Mouse (Mus musculus) gonadal fat pad, adult 2 months (tissue): ENCODE measurements around the gene Rhox2c. TPM values are rescaled to one million over a fixed set of nuclear protein-coding genes. Genes with fewer than 3 reads are reported as not detected.
"Not testable (repeated sequence)": the region's sequence is repeated elsewhere in the genome, so short reads cannot be mapped to it uniquely, and the experiment has no call there.

Experiments
- DNase-seq: peaks from one replicate; pipeline ENCODE4 v3.0.0-alpha.2; 2012; ENCODE audit warnings: low read depth
- polyA plus RNA-seq: library from polyadenylated mRNA; depleted of rRNA; stranded (reverse); fragments of >200 nt; gene quantifications from 2 replicates; pipeline ENCODE4 v1.2.3, GENCODE M21; 2012; rRNA removed

The Rhox2c gene
- not detected in 2 replicates for polyA plus RNA-seq

GRCm38 (mm10) chrX:37453380-37453779, at the start of gene Rhox2c:
TSS of gene Rhox2c (plus strand) at chrX:37453680.
- not testable (repeated sequence) for DNase-seq

DNA sequence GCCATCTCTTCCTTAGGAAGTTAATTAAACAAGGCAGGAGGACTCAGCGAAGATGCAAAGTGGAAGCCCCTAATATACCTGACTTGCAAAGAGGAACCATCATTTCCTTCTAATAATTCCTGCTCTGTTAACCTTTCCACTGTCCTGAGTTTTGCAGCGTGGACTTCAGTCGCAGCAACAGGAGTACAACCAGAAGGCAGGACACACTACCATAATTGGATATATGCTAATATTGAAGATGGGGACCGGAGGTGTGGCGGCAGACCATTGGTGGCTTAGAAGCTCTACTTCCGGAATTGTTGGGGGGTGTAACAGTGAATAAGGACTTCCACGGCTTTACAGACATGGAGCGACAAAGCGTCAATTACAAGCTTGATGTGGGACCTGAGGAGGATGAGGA, 41.7 kb upstream of the Rhox2c start, which contains the start of gene Rhox2b:
TSS of gene Rhox2b (plus strand) at position 301 of the 400 bp plus-strand sequence.
- not testable (repeated sequence) for DNase-seq

- not testable (repeated sequence) for DNase-seq
Observed at GRCm38 (mm10) chrX:37432194-37432593, 21.3 kb upstream of the Rhox2c start, which contains the start of gene Rhox4b. TSS of gene Rhox4b (plus strand) at chrX:37432494.

DNA sequence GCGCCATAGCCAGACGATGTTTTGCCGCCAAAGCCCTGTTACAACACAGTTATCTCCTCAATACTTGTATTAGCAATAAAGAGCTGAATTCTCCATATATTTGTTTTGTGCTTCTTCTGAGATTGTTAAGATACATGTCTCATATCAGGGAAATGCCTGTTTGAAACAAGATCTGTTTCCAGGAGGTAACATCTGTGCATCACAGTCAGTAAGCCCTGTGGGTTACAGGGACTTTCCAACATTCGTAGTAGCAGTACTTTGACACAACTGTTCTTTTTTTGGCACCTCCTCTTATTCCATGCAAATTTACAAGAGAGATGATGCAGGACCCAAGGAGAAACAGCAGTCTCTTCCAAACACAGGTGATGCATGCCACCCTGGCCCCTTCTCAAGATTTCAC, 4.8 kb downstream of the Rhox2c start, which contains the start of gene Rhox3c:
TSS of gene Rhox3c (plus strand) at position 301 of the 400 bp plus-strand sequence.
- not testable (repeated sequence) for DNase-seq

GRCm38 (mm10) chrX:37480037-37480436, 26.6 kb downstream of the Rhox2c start, which contains the start of gene Rhox4c:
TSS of gene Rhox4c (plus strand) at chrX:37480337.
- not testable (repeated sequence) for DNase-seq

DNA sequence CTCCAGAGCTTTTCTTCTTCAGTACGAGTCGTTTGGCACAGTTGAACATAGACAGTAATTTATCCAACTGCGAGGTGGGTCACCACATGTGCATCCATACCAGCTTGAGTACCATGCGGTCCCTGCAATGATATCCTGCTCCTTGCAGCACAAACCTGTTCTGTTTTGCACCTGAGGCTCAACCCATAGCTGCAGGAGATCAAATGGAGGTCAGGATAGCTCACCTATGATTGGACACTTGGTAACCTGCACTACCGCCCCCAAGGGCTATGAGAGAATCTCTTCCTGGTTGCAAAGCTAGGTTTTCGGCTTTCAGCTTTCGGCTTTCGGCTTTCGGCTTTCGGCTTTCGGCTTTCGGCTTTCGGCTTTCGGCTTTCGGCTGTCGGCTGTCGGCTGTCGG, 60.6 kb downstream of the Rhox2c start, which contains the start of gene Rhox4d:
TSS of gene Rhox4d (plus strand) at position 301 of the 400 bp plus-strand sequence.
- DNase-seq: not testable (repeated sequence)

Other genes starting within 250 kb of the Rhox2c start
- gene Gm9, start 242.6 kb upstream of the Rhox2c start, polyA plus RNA-seq: not detected in 2 replicates
- not detected in 2 replicates for gene Rhox1, start 231.4 kb upstream of the Rhox2c start, polyA plus RNA-seq
- not detected in 2 replicates for gene Rhox2a, start 208.7 kb upstream of the Rhox2c start, polyA plus RNA-seq
- not detected in 2 replicates for gene Rhox3a, start 203.8 kb upstream of the Rhox2c start, polyA plus RNA-seq
- gene Rhox4a, start 188.3 kb upstream of the Rhox2c start, polyA plus RNA-seq: not detected in 2 replicates
- not detected in 2 replicates for gene Rhox3a2, start 73.7 kb upstream of the Rhox2c start, polyA plus RNA-seq
- not detected in 2 replicates for gene Rhox4a2, start 62.8 kb upstream of the Rhox2c start, polyA plus RNA-seq
- not detected in 2 replicates for gene Rhox2b, start 41.6 kb upstream of the Rhox2c start, polyA plus RNA-seq
- gene Rhox4b, start 21.2 kb upstream of the Rhox2c start, polyA plus RNA-seq: not detected in 2 replicates
- gene Rhox3c, start 4.9 kb downstream of the Rhox2c start, polyA plus RNA-seq: not detected in 2 replicates
- gene Rhox4c, start 26.7 kb downstream of the Rhox2c start, polyA plus RNA-seq: not detected in 2 replicates
- gene Rhox2d, start 39.7 kb downstream of the Rhox2c start, polyA plus RNA-seq: not detected in 2 replicates
- gene Rhox4d, start 60.7 kb downstream of the Rhox2c start, polyA plus RNA-seq: not detected in 2 replicates
- gene Rhox2e, start 76.8 kb downstream of the Rhox2c start, polyA plus RNA-seq: not detected in 2 replicates
- gene Rhox3e, start 88.3 kb downstream of the Rhox2c start, polyA plus RNA-seq: not detected in 2 replicates
- gene Rhox4e, start 103.7 kb downstream of the Rhox2c start, polyA plus RNA-seq: not detected in 2 replicates
- gene Rhox2f, start 117.7 kb downstream of the Rhox2c start, polyA plus RNA-seq: not detected in 2 replicates
- gene Rhox3f, start 127.3 kb downstream of the Rhox2c start, polyA plus RNA-seq: not detected in 2 replicates
- not detected in 2 replicates for gene Rhox4f, start 154.0 kb downstream of the Rhox2c start, polyA plus RNA-seq
- not detected in 2 replicates for gene Rhox3g, start 174.9 kb downstream of the Rhox2c start, polyA plus RNA-seq
- not detected in 2 replicates for gene Rhox2g, start 189.8 kb downstream of the Rhox2c start, polyA plus RNA-seq
- not detected in 2 replicates for gene Rhox4g, start 197.6 kb downstream of the Rhox2c start, polyA plus RNA-seq
- gene Rhox3h, start 215.1 kb downstream of the Rhox2c start, polyA plus RNA-seq: not detected in 2 replicates
- gene Rhox2h, start 219.6 kb downstream of the Rhox2c start, polyA plus RNA-seq: not detected in 2 replicates